Mouse (Mus musculus): ENCODE results near the gene Slc25a23. TPM values are rescaled to one million over a fixed set of nuclear protein-coding genes. Genes with fewer than 3 reads are reported as not detected.

The Slc25a23 gene
- polyA plus RNA-seq, 1 experiment from 2014 or later, result 4.5 TPM

- peaks cover 69% of the 10 kb centered on the region for H3K36me3 ChIP-seq
- 89% methylated on average over 8 of the region's 8 CpGs for WGBS
Measured at GRCm38 (mm10) chr17:56995046-56995445, 64.6 kb downstream of the Slc25a23 start.

More at GRCm38 (mm10) chr17:56995046-56995445, 64.6 kb downstream of the Slc25a23 start:
- H3K9me3 ChIP-seq, result no peaks in the 10 kb centered on the region
- peaks cover 15% of the 10 kb centered on the region for H3K4me1 ChIP-seq (replicated peaks)
- no peaks in the 10 kb centered on the region for H3K27me3 ChIP-seq
- no peak for ATAC-seq (ENCODE audit: insufficient number of reproducible peaks, insufficient read depth, low FRiP score, low TSS enrichment, low read depth)
- no peak overlapping the region for H3K4me3 ChIP-seq (replicated peaks)
- no peak overlapping the region for H3K27ac ChIP-seq
- no peak overlapping the region for H3K4me2 ChIP-seq
- H3K9ac ChIP-seq (replicated peaks), result no peak overlapping the region

Other genes starting within 250 kb of the Slc25a23 start
- gene Rfx2, start 228.8 kb downstream of the Slc25a23 start, polyA plus RNA-seq (2016; fragmentation: Nextera tagmentation; extraction: Ambion mirVana), result 3.6 and 4.1 TPM in 2 replicates
- not detected in 2 replicates for gene Acsbg2, start 185.4 kb downstream of the Slc25a23 start, polyA plus RNA-seq (2016; fragmentation: Nextera tagmentation; extraction: Ambion mirVana)
- gene 1700061G19Rik, start 184.4 kb downstream of the Slc25a23 start, polyA plus RNA-seq (2016; fragmentation: Nextera tagmentation; extraction: Ambion mirVana), result 0.26 and 0.52 TPM in 2 replicates
- gene Mllt1, start 124.4 kb downstream of the Slc25a23 start, polyA plus RNA-seq (2016; fragmentation: Nextera tagmentation; extraction: Ambion mirVana), result 93.0 and 97.1 TPM in 2 replicates
- gene Acer1, start 77.7 kb downstream of the Slc25a23 start, polyA plus RNA-seq (2016; fragmentation: Nextera tagmentation; extraction: Ambion mirVana), result not detected in 2 replicates
- gene Clpp, start 69.6 kb downstream of the Slc25a23 start, polyA plus RNA-seq (2016; fragmentation: Nextera tagmentation; extraction: Ambion mirVana), result 147 and 151 TPM in 2 replicates
- 37.6 and 39.8 TPM in 2 replicates for gene Alkbh7, start 62.5 kb downstream of the Slc25a23 start, polyA plus RNA-seq (2016; fragmentation: Nextera tagmentation; extraction: Ambion mirVana)
- gene Pspn, start 59.8 kb downstream of the Slc25a23 start, polyA plus RNA-seq (2016; fragmentation: Nextera tagmentation; extraction: Ambion mirVana), result not detected in 2 replicates
- gene Gtf2f1, start 48.6 kb downstream of the Slc25a23 start, polyA plus RNA-seq (2016; fragmentation: Nextera tagmentation; extraction: Ambion mirVana), result 61.5 and 68.2 TPM in 2 replicates
- gene Gm17949, start 48.4 kb downstream of the Slc25a23 start, polyA plus RNA-seq (2016; fragmentation: Nextera tagmentation; extraction: Ambion mirVana), result 0.24 TPM in 1 of 2 replicates, not detected in the other
- gene Khsrp, start 28.3 kb downstream of the Slc25a23 start, polyA plus RNA-seq (2016; fragmentation: Nextera tagmentation; extraction: Ambion mirVana), result 60.2 and 64.7 TPM in 2 replicates
- gene Slc25a41, start 18.2 kb downstream of the Slc25a23 start, polyA plus RNA-seq (2016; fragmentation: Nextera tagmentation; extraction: Ambion mirVana), result 0.17 and 0.23 TPM in 2 replicates
- gene Crb3, start 758 bp downstream of the Slc25a23 start, polyA plus RNA-seq (2016; fragmentation: Nextera tagmentation; extraction: Ambion mirVana), result 1.2 and 2.4 TPM in 2 replicates
- 0.99 and 1.2 TPM in 2 replicates for gene Dennd1c, start 18.7 kb upstream of the Slc25a23 start, polyA plus RNA-seq (2016; fragmentation: Nextera tagmentation; extraction: Ambion mirVana)
- 12.7 and 14.7 TPM in 2 replicates for gene Tubb4a, start 27.9 kb upstream of the Slc25a23 start, polyA plus RNA-seq (2016; fragmentation: Nextera tagmentation; extraction: Ambion mirVana)
- 10.2 and 11.3 TPM in 2 replicates for gene Tnfsf9, start 45.5 kb upstream of the Slc25a23 start, polyA plus RNA-seq (2016; fragmentation: Nextera tagmentation; extraction: Ambion mirVana)
- not detected in 2 replicates for gene Cd70, start 89.9 kb upstream of the Slc25a23 start, polyA plus RNA-seq (2016; fragmentation: Nextera tagmentation; extraction: Ambion mirVana)
- gene Tnfsf14, start 134.3 kb upstream of the Slc25a23 start, polyA plus RNA-seq (2016; fragmentation: Nextera tagmentation; extraction: Ambion mirVana), result 0.18 and 0.33 TPM in 2 replicates
- 0.08 and 1.00 TPM in 2 replicates for gene C3, start 168.3 kb upstream of the Slc25a23 start, polyA plus RNA-seq (2016; fragmentation: Nextera tagmentation; extraction: Ambion mirVana)
- 30.0 and 31.1 TPM in 2 replicates for gene Gpr108, start 188.6 kb upstream of the Slc25a23 start, polyA plus RNA-seq (2016; fragmentation: Nextera tagmentation; extraction: Ambion mirVana)
- gene Trip10, start 189.6 kb upstream of the Slc25a23 start, polyA plus RNA-seq (2016; fragmentation: Nextera tagmentation; extraction: Ambion mirVana), result 30.4 and 36.5 TPM in 2 replicates
- 1.8 and 1.9 TPM in 2 replicates for gene Vav1, start 219.2 kb upstream of the Slc25a23 start, polyA plus RNA-seq (2016; fragmentation: Nextera tagmentation; extraction: Ambion mirVana)

Measured in limb, embryonic 12.5 days (tissue).